Mouse (Mus musculus) brain, embryonic 14.5 days (tissue): ENCODE results near the gene Rnf103.

Source experiments
- CTCF ChIP-seq: fragments of 200-500 bp; IDR thresholded peaks from 2 replicates; pipeline ENCODE4 v1.5.1; 2012; ENCODE audit warnings: inconsistent platforms, mild to moderate bottlenecking, moderate library complexity, borderline replicate concordance; ENCODE audit not compliant: insufficient read depth, insufficient read length; ENCODE audit errors: extremely low read depth
- POLR2A ChIP-seq: fragments of 200-500 bp; IDR thresholded peaks from 2 replicates; pipeline ENCODE4 v1.6.1; 2012; ENCODE audit warnings: mild to moderate bottlenecking, inconsistent platforms, borderline replicate concordance; ENCODE audit not compliant: poor library complexity, insufficient read depth, insufficient read length, severe bottlenecking; ENCODE audit errors: extremely low read depth

DNA sequence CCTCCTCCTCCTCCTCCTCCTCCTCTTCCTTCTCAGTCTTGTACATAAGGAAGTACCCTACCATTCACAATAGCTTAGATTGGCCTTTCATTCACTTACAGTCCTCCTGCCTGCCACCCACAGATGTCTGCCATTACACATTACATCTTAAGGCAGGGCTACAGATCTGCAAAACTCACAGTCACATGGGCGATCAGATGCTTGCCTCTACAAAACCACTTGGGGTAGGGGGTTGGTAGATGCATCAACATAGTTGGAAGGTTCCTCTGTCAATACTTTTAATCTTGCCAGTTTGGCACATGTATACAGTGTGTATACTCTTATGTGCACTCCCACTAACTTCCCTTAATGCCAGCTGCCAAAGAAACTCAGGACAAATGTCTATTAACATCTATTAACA, 13.6 kb upstream of the Rnf103 start:
- no peak for TF ChIP-seq CTCF
- TF ChIP-seq POLR2A = no peak
